Mouse (Mus musculus): ENCODE results near the gene H2afz. TPM values are rescaled to one million over a fixed set of nuclear protein-coding genes. Genes with fewer than 3 reads are reported as not detected.

H2afz gene
- 1,274 and 1,305 TPM in 2 replicates for polyA plus RNA-seq (2016; fragmentation: Nextera tagmentation; extraction: Ambion mirVana)

DNA sequence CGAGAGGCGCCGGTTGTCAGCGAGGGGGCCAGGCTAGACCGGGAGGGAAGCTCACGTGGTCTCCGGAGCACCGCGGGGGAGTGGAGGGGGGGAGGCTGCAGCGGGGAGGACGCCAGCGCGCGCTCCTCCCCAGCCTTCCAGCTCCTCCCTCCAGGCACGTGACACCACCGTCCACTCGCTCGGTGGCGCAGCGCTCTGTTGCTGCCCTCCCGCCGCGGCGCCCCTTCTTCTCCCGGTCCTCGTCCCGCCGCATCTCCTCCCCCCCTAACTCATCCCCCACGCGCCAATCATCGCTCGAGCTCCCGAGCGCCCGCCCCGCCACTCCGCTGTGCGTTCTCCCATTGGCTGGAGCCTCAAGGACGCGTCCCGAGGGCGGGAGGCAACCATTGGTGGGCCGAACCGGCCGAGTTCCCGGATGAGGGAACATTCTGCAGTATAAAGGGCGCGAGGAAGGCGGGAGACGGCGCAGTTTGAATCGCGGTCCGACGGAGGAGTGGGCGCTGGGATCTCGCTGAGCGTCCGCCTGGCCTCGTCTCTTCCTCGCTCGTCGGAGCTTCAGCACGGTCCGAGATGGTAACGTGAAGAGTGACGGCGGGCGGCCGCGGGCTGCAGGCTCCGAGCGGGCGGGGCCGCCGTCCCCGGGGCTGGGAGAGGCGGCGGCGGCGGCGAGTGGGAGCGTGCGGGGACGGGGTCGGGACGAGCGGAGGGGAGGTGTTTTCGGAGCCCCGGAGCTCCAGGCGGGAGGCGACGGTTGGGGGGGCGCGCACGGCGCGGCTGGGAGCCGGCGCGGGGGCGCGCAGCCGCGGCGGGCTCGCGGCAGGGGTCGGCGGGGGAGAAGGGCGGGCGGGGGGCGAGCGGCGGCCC lies at the start of gene H2afz:
Gene H2afz (plus strand): TSS at position 364 of the 864 bp plus-strand sequence.
- H3K27me3 ChIP-seq (replicated peaks): no peaks in the 10 kb centered on the region
- H3K9ac ChIP-seq: peak within 1 kb of the TSS; percentile 100
- peaks cover 13% of the 10 kb centered on the region for H3K4me1 ChIP-seq (replicated peaks)
- H3K9me3 ChIP-seq (replicated peaks): no peaks in the 10 kb centered on the region
- ATAC-seq (ENCODE audit: insufficient number of reproducible peaks, low FRiP score): peak; percentile 95
- WGBS: 1% methylated on average over 93 of the region's 115 CpGs
- H3K36me3 ChIP-seq: peaks cover 6% of the 10 kb centered on the region; the same call in 1 of the 2 replicates
- H3K4me3 ChIP-seq: peak within 1 kb of the TSS; percentile 100
- H3K4me2 ChIP-seq: peak within 1 kb of the TSS; percentile 63
- peak within 1 kb of the TSS; percentile 100 for H3K27ac ChIP-seq (ENCODE audit: poor library complexity, severe bottlenecking)

GRCm38 (mm10) chr3:137818713-137819112 lies 45.6 kb upstream of the H2afz start:
- no peak for ATAC-seq (ENCODE audit: insufficient number of reproducible peaks, low FRiP score)
- Histone ChIP-seq H3K4me2 (no peak overlapping the region), H3K36me3 (no peaks in the 10 kb centered on the region), H3K4me1 (replicated peaks) (no peaks in the 10 kb centered on the region), H3K27me3 (replicated peaks) (no peaks in the 10 kb centered on the region), H3K9me3 (replicated peaks) (no peaks in the 10 kb centered on the region), H3K9ac (no peak overlapping the region), H3K4me3 (no peak overlapping the region), H3K27ac (ENCODE audit: poor library complexity, severe bottlenecking) (no peak overlapping the region)
- 44% methylated on average over 4 of the region's 4 CpGs for WGBS

- Histone ChIP-seq H3K9me3 (replicated peaks) (no peaks in the 10 kb centered on the region), H3K4me2 (no peak overlapping the region), H3K36me3 (no peaks in the 10 kb centered on the region), H3K9ac (no peak overlapping the region), H3K4me3 (no peak overlapping the region), H3K27ac (ENCODE audit: poor library complexity, severe bottlenecking) (no peak overlapping the region), H3K27me3 (replicated peaks) (no peaks in the 10 kb centered on the region), H3K4me1 (replicated peaks) (no peaks in the 10 kb centered on the region)
- WGBS: 76% methylated on average over 6 of the region's 6 CpGs
- ATAC-seq (ENCODE audit: insufficient number of reproducible peaks, low FRiP score): no peak
These were observed 43.4 kb upstream of the H2afz start for GRCm38 (mm10) chr3:137820688-137821467.

DNA sequence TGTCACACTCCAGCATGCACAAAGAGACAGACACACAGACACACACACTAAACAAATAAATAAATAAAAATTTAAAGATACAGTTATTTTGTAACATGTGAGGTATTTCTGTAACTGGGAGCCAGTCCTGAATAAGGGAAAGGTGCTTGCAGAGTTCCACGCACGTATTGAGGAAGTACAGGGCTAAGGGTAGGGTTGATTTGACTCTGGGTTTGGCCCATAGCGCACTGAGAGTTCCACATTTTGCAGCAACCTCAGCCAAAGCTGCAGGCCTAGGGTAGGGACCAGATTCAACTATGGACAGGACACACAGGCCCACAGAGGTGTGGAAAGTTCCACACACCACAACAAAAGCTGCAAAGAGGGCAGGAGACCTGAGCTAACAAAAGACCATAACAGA lies 41.0 kb upstream of the H2afz start:
- H3K4me2 ChIP-seq: no peak overlapping the region
- no peak overlapping the region for H3K9ac ChIP-seq
- H3K4me3 ChIP-seq: no peak overlapping the region
- WGBS: 90% methylated on average over 3 of the region's 3 CpGs
- no peaks in the 10 kb centered on the region for H3K9me3 ChIP-seq (replicated peaks)
- H3K27me3 ChIP-seq (replicated peaks): no peaks in the 10 kb centered on the region
- H3K4me1 ChIP-seq (replicated peaks): peaks cover 4% of the 10 kb centered on the region; the same call in 1 of the 2 replicates
- H3K27ac ChIP-seq (ENCODE audit: poor library complexity, severe bottlenecking): no peak overlapping the region
- H3K36me3 ChIP-seq: no peaks in the 10 kb centered on the region
- ATAC-seq (ENCODE audit: insufficient number of reproducible peaks, low FRiP score): no peak

DNA sequence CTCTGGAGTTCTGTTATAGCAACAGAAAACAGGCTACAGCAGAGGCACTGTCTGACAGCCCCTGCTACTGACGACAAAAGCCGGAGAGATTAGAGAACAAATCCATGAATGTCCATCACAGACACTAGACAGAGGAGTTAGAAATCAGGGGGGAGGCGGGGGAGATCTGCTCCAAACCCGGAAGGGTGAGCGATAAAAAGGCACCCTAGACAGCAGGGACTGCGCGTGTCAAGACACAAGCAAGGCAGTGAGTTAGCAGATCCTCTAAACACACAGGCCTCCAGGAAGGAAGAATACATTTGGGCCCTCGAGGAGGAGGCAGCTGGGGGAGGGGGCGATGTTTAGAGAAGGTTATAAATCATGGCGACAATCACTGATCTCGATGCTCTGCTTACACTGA lies 36.6 kb upstream of the H2afz start:
- Histone ChIP-seq H3K27ac (ENCODE audit: poor library complexity, severe bottlenecking) (peak overlapping the region; percentile 73), H3K9me3 (replicated peaks) (no peaks in the 10 kb centered on the region), H3K4me1 (replicated peaks) (peaks cover 4% of the 10 kb centered on the region; the same call in 1 of the 2 replicates), H3K27me3 (replicated peaks) (no peaks in the 10 kb centered on the region), H3K9ac (no peak overlapping the region), H3K36me3 (no peaks in the 10 kb centered on the region), H3K4me2 (0 out of 2 replicates have a peak overlapping the region, but pooled peaks have one; percentile 3), H3K4me3 (no peak overlapping the region)
- ATAC-seq (ENCODE audit: insufficient number of reproducible peaks, low FRiP score): peak; percentile 51; the same call in 1 of the 2 replicates
- WGBS: 26% methylated on average over 11 of the region's 11 CpGs

DNA sequence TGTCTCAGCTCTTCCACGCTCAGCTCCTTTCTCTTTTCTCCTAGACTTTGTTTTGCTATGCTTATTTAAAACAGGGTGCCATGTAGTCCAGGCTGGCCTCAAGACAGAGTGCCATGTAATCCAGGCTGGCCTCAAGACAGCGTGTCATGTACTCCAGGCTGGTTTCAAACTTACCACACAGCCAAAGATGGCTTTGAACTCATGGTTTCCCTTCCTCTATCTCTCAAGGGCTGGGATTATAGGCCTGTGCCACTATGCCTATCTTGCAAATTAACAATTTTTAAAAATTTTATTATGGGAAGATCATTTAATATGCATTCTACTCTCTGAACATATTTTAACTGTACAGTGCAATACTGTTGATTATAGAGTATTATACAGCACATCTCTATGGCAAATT lies 33.1 kb upstream of the H2afz start:
- Histone ChIP-seq H3K27ac (ENCODE audit: poor library complexity, severe bottlenecking) (no peak overlapping the region), H3K27me3 (replicated peaks) (no peaks in the 10 kb centered on the region), H3K36me3 (no peaks in the 10 kb centered on the region), H3K4me2 (no peak overlapping the region), H3K9me3 (replicated peaks) (no peaks in the 10 kb centered on the region), H3K9ac (no peak overlapping the region), H3K4me3 (no peak overlapping the region), H3K4me1 (replicated peaks) (peaks cover 8% of the 10 kb centered on the region; the same call in 1 of the 2 replicates)
- ATAC-seq (ENCODE audit: insufficient number of reproducible peaks, low FRiP score): no peak
- 81% methylated on average over 2 of the region's 2 CpGs for WGBS

DNA sequence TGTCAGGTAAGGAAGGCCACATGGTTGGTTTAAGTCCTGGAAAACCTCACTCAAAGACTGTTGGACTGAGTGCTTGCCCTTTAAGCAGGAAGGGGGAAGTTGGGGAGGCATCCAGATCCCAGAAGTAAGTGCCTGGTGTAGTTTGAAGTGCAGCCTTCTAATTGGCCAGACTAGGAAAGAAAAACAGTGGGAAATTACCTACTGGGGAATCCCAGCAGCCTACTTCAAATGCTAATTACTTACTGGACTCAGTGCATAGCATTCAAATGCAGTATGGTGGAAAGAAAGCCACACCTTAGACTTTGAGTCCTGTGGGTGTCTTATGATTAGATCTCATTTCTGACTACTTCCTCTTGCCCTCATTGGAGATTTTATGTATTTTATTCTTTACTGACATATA lies 31.2 kb upstream of the H2afz start:
- Histone ChIP-seq H3K9me3 (replicated peaks) (no peaks in the 10 kb centered on the region), H3K36me3 (no peaks in the 10 kb centered on the region), H3K4me2 (no peak overlapping the region), H3K4me1 (replicated peaks) (0 out of 2 replicates have a peak, but pooled peaks cover 7% of the 10 kb centered on the region), H3K4me3 (no peak overlapping the region), H3K27me3 (replicated peaks) (no peaks in the 10 kb centered on the region), H3K9ac (no peak overlapping the region), H3K27ac (ENCODE audit: poor library complexity, severe bottlenecking) (no peak overlapping the region)
- ATAC-seq (ENCODE audit: insufficient number of reproducible peaks, low FRiP score): no peak

GRCm38 (mm10) chr3:137833698-137834097 lies 30.6 kb upstream of the H2afz start:
- Histone ChIP-seq H3K9me3 (replicated peaks) (no peaks in the 10 kb centered on the region), H3K4me3 (no peak overlapping the region), H3K4me1 (replicated peaks) (0 out of 2 replicates have a peak, but pooled peaks cover 7% of the 10 kb centered on the region), H3K4me2 (no peak overlapping the region), H3K27me3 (replicated peaks) (no peaks in the 10 kb centered on the region), H3K9ac (no peak overlapping the region), H3K36me3 (no peaks in the 10 kb centered on the region), H3K27ac (ENCODE audit: poor library complexity, severe bottlenecking) (no peak overlapping the region)
- no peak for ATAC-seq (ENCODE audit: insufficient number of reproducible peaks, low FRiP score)
- 84% methylated on average over 4 of the region's 4 CpGs for WGBS

DNA sequence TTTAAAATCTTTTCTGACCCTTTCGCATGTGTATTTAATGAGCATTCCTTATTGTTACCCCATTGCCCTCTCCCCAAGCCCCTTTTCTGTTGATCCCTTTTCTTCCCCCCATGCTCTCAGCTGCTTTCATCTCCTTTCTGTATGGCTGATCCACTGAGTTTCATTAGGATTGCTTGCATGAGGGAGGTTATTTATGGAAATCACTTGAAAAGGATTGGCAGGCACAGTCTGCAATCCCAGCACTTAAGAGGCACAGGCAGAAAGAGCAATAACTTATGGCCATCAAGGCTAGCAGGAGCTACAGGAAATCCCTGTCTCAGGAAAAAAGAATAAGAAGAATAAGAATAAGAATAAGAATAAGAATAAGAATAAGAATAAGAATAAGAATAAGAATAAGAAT lies 27.7 kb upstream of the H2afz start:
- H3K9ac ChIP-seq: no peak overlapping the region
- no peak for ATAC-seq (ENCODE audit: insufficient number of reproducible peaks, low FRiP score)
- H3K4me3 ChIP-seq: no peak overlapping the region
- WGBS: 73% methylated on average over 1 of the region's 1 CpGs
- H3K4me1 ChIP-seq (replicated peaks): 0 out of 2 replicates have a peak, but pooled peaks cover 7% of the 10 kb centered on the region
- no peaks in the 10 kb centered on the region for H3K9me3 ChIP-seq (replicated peaks)
- H3K27ac ChIP-seq (ENCODE audit: poor library complexity, severe bottlenecking): 0 out of 2 replicates have a peak overlapping the region, but pooled peaks have one; percentile 41
- no peaks in the 10 kb centered on the region for H3K36me3 ChIP-seq
- no peak overlapping the region for H3K4me2 ChIP-seq
- H3K27me3 ChIP-seq (replicated peaks): no peaks in the 10 kb centered on the region

GRCm38 (mm10) chr3:137838160-137838559 lies 26.1 kb upstream of the H2afz start:
- Histone ChIP-seq H3K27ac (ENCODE audit: poor library complexity, severe bottlenecking) (no peak overlapping the region), H3K4me3 (no peak overlapping the region), H3K9me3 (replicated peaks) (no peaks in the 10 kb centered on the region), H3K36me3 (no peaks in the 10 kb centered on the region), H3K27me3 (replicated peaks) (no peaks in the 10 kb centered on the region), H3K4me1 (replicated peaks) (0 out of 2 replicates have a peak, but pooled peaks cover 7% of the 10 kb centered on the region), H3K9ac (no peak overlapping the region), H3K4me2 (no peak overlapping the region)
- no peak for ATAC-seq (ENCODE audit: insufficient number of reproducible peaks, low FRiP score)

- H3K9me3 ChIP-seq (replicated peaks): no peaks in the 10 kb centered on the region
- H3K9ac ChIP-seq: no peak overlapping the region
- H3K27me3 ChIP-seq (replicated peaks): no peaks in the 10 kb centered on the region
- ATAC-seq (ENCODE audit: insufficient number of reproducible peaks, low FRiP score): no peak
- no peak overlapping the region for H3K4me2 ChIP-seq
- no peak overlapping the region for H3K27ac ChIP-seq (ENCODE audit: poor library complexity, severe bottlenecking)
- no peaks in the 10 kb centered on the region for H3K36me3 ChIP-seq
- 72% methylated on average over 1 of the region's 1 CpGs for WGBS
- no peak overlapping the region for H3K4me3 ChIP-seq
- no peaks in the 10 kb centered on the region for H3K4me1 ChIP-seq (replicated peaks)
These were observed 21.3 kb upstream of the H2afz start for GRCm38 (mm10) chr3:137842944-137843343.
